In genomic region chr12:102585390-102585789, GRCm38 (mm10) we compare ENCODE assay signal across 14 mouse cellular contexts. TPM values are rescaled to one million over a fixed set of nuclear protein-coding genes. Genes with fewer than 3 reads are reported as not detected.
DNase-seq lines count a peak whose midpoint lies in the region; ATAC-seq and TF ChIP-seq lines count a peak whose summit lies in the region.
"Had no signal": no experiment of that assay in that cellular context is flagged by ENCODE, and none has a peak within 500 bp of the region (broad histone marks: within the 10 kb centered on the region; RNA-seq: fewer than 3 reads in every experiment).

No protein-coding gene starts in this region.

- H3K27ac ChIP-seq in layer of hippocampus, adult 2 months = no peak overlapping the region
- H3K27ac ChIP-seq in kidney, embryonic 15.5 days = no peak overlapping the region
- H3K27ac ChIP-seq: midbrain, embryonic 10.5 days; stomach, embryonic 15.5 days had no signal

- no peak overlapping the region for H3K4me3 ChIP-seq in layer of hippocampus, adult 2 months
- H3K4me3 ChIP-seq in kidney, embryonic 15.5 days (replicated peaks) = no peak overlapping the region
- H3K4me3 ChIP-seq: midbrain, embryonic 10.5 days; stomach, embryonic 15.5 days had no signal

- no peak for ATAC-seq in kidney, embryonic 15.5 days (replicated peaks; ENCODE audit: low FRiP score)

- H3K36me3 ChIP-seq in kidney, embryonic 15.5 days = peaks cover 14% of the 10 kb centered on the region; the same call in 1 of the 2 replicates

- H3K4me2 ChIP-seq in kidney, embryonic 15.5 days = no peak overlapping the region
- H3K4me2 ChIP-seq: stomach, embryonic 15.5 days had no signal

- peaks cover 4% of the 10 kb centered on the region; the same call in 1 of the 2 replicates for H3K4me1 ChIP-seq in kidney, embryonic 15.5 days
- H3K4me1 ChIP-seq: midbrain, embryonic 10.5 days; stomach, embryonic 15.5 days had no signal

- no peaks in the 10 kb centered on the region for H3K27me3 ChIP-seq in kidney, embryonic 15.5 days
- H3K27me3 ChIP-seq: stomach, embryonic 15.5 days had no signal

- no peak overlapping the region for H3K9ac ChIP-seq in kidney, embryonic 15.5 days
- H3K9ac ChIP-seq: stomach, embryonic 15.5 days had no signal

- no peak for TF ChIP-seq CTCF in layer of hippocampus, adult 2 months (conservative IDR thresholded peaks at IDR 0.05)

- WGBS in kidney, embryonic 15.5 days = 86% methylated on average over 3 of the region's 3 CpGs

- peak; percentile 59 for DNase-seq in adrenal gland, postnatal 14 days
- no peak for DNase-seq in adrenal gland, adult 2 months
- peak; percentile 40 to 48 for DNase-seq in layer of hippocampus, adult 8-10 months (ENCODE audit: low spot score in 2 of 2)
- DNase-seq in layer of hippocampus, adult 2 months (ENCODE audit: low spot score in 2 of 2) = no peak
- peak; percentile 59 to 65 for DNase-seq in cerebellum, postnatal 25 days
- DNase-seq in heart, postnatal 4 days = peak; percentile 56
- no peak for DNase-seq in thymus, postnatal 14 days
- DNase-seq: adrenal gland, postnatal 10 days; kidney, postnatal 10 days; liver had no signal

- H3K9me3 ChIP-seq in kidney, embryonic 15.5 days (replicated peaks) = no peaks in the 10 kb centered on the region
- H3K9me3 ChIP-seq: midbrain, embryonic 10.5 days; stomach, embryonic 15.5 days had no signal

RNA-seq across cellular contexts. Expression of gene Chga, which starts 30.6 kb away (rescaled TPM):
- total RNA-seq in adrenal gland, postnatal 14 days (2021) = 1,531 and 1,561 TPM in 2 replicates
- 1,000 to 10,000 TPM; 1,470 to 2,168 TPM for total RNA-seq in adrenal gland, adult 2 months (2021)
- polyA plus RNA-seq in adrenal gland, adult 2 months (2012; rRNA removed) = 4,298 and 5,253 TPM in 2 replicates
- 100 to 1,000 TPM; 115 to 125 (median 120) TPM for total RNA-seq in layer of hippocampus, adult 8-10 months (2022)
- total RNA-seq in layer of hippocampus, adult 2 months (2021) = 100 to 1,000 TPM; 123 to 124 TPM
- under 1 TPM in 1 of 2 experiments, not detected in 1; 0.18 TPM for total RNA-seq in heart, postnatal 4 days (2021)
- polyA plus RNA-seq in kidney, embryonic 15.5 days (2015; fragmentation: Nextera tagmentation; extraction: Ambion mirVana) = 6.1 and 30.2 TPM in 2 replicates
- total RNA-seq: MEL had no signal

Comparison
In these comparisons a context has a peak if more than half of its experiments do, and no peak if none do; other contexts are left out.
1. DNase-seq: peak in adrenal gland, postnatal 14 days (single experiment), layer of hippocampus, adult 8-10 months (2 of 2), cerebellum, postnatal 25 days (2 of 2) and heart, postnatal 4 days (single experiment); none in adrenal gland, adult 2 months (single experiment), layer of hippocampus, adult 2 months (0 of 2) and thymus, postnatal 14 days (single experiment).
2. RNA of gene Chga, which starts 30.6 kb away (total RNA-seq): 1,470 to 2,168 TPM in adrenal gland, adult 2 months, 1,531 to 1,561 TPM in adrenal gland, postnatal 14 days, 123 to 124 TPM in layer of hippocampus, adult 2 months and 115 to 125 TPM in layer of hippocampus, adult 8-10 months; 0.18 TPM in heart, postnatal 4 days; every median in the first group is over 10 times any median in the second.